Mouse (Mus musculus) embryonic facial prominence, embryonic 13.5 days (tissue): ENCODE measurements at regions not wholly inside any gene's neighbourhood (a gene's known extent, or its start where the extent isn't known, plus 50 kb on each side); places are given as distances from the start of the nearest gene placed in this dataset.

ENCODE experiments used
- ATAC-seq: fragments of 200-750 bp; cut with Nextera tagmentation; 2 replicates; pipeline ENCODE4 v1.8.0; 2017; ENCODE audit warnings: low read depth; ENCODE audit not compliant: insufficient number of reproducible peaks, insufficient read depth, low FRiP score, low TSS enrichment
- H3K27ac ChIP-seq: fragments of 300-500 bp; sonication (generic); 2 replicates; pipeline ENCODE4 v1.5.1; 2015; ENCODE audit warnings: moderate library complexity, mild to moderate bottlenecking, inconsistent platforms
- H3K27me3 ChIP-seq: fragments of 300-500 bp; sonication (generic); 2 replicates; pipeline ENCODE4 v1.6.1; 2015; ENCODE audit warnings: mild to moderate bottlenecking, inconsistent platforms
- H3K36me3 ChIP-seq: fragments of 300-500 bp; sonication (generic); 2 replicates; pipeline ENCODE4 v1.6.1; 2015; ENCODE audit warnings: mild to moderate bottlenecking, inconsistent platforms
- H3K4me1 ChIP-seq: fragments of 300-500 bp; sonication (generic); 2 replicates; pipeline ENCODE4 v1.6.1; 2015; ENCODE audit warnings: inconsistent platforms
- H3K4me2 ChIP-seq: fragments of 300-500 bp; sonication (generic); 2 replicates; pipeline ENCODE4 v1.6.1; 2015; ENCODE audit warnings: moderate library complexity, mild to moderate bottlenecking, inconsistent platforms
- H3K4me3 ChIP-seq: fragments of 300-500 bp; sonication (generic); 2 replicates; pipeline ENCODE4 v1.5.1; 2015; ENCODE audit warnings: mild to moderate bottlenecking, inconsistent platforms
- H3K9ac ChIP-seq: fragments of 300-500 bp; sonication (generic); 2 replicates; pipeline ENCODE4 v1.6.1; 2015; ENCODE audit warnings: mild to moderate bottlenecking, inconsistent platforms
- H3K9me3 ChIP-seq: fragments of 300-500 bp; sonication (generic); 2 replicates; pipeline ENCODE4 v1.6.1; 2016; ENCODE audit warnings: inconsistent platforms
- WGBS: fragments of 180-500 bp; shearing (Covaris S2); methylation state at CpG from one replicate; pipeline ENCODE4 v1.1.7; 2015; ENCODE audit warnings: mixed read lengths; 5-methylcytosine and 5-hydroxymethylcytosine counted together

GRCm38 (mm10) chr13:114523116-114523515 lies 64.4 kb upstream of the Fst start:
- Histone ChIP-seq H3K4me3 (no peak overlapping the region), H3K4me1 (peaks cover 11% of the 10 kb centered on the region), H3K4me2 (no peak overlapping the region), H3K27ac (no peak overlapping the region), H3K9ac (no peak overlapping the region), H3K27me3 (no peaks in the 10 kb centered on the region), H3K9me3 (no peaks in the 10 kb centered on the region), H3K36me3 (no peaks in the 10 kb centered on the region)
- ATAC-seq, result no peak
- 32% methylated on average over 3 of the region's 3 CpGs for WGBS

GRCm38 (mm10) chr13:114526856-114527255 lies 68.1 kb upstream of the Fst start:
- WGBS, result 37% methylated on average over 9 of the region's 9 CpGs
- no peak overlapping the region for H3K9ac ChIP-seq
- no peak overlapping the region for H3K27ac ChIP-seq
- no peaks in the 10 kb centered on the region for H3K9me3 ChIP-seq
- peaks cover 11% of the 10 kb centered on the region for H3K4me1 ChIP-seq
- H3K4me3 ChIP-seq, result no peak overlapping the region
- H3K4me2 ChIP-seq, result 0 out of 2 replicates have a peak overlapping the region, but pooled peaks have one; percentile 11
- no peaks in the 10 kb centered on the region for H3K36me3 ChIP-seq
- 0 out of 2 replicates have a peak, but pooled peaks have one; percentile 26 for ATAC-seq
- no peaks in the 10 kb centered on the region for H3K27me3 ChIP-seq

- peaks cover 11% of the 10 kb centered on the region for H3K4me1 ChIP-seq
- no peak overlapping the region for H3K4me3 ChIP-seq
- H3K9ac ChIP-seq, result no peak overlapping the region
- no peaks in the 10 kb centered on the region for H3K36me3 ChIP-seq
- no peaks in the 10 kb centered on the region for H3K9me3 ChIP-seq
- no peak for ATAC-seq
- 76% methylated on average over 11 of the region's 11 CpGs for WGBS
- no peak overlapping the region for H3K4me2 ChIP-seq
- H3K27ac ChIP-seq, result no peak overlapping the region
- no peaks in the 10 kb centered on the region for H3K27me3 ChIP-seq
Measured at GRCm38 (mm10) chr13:114530171-114530774, 71.5 kb upstream of the Fst start.

- H3K4me3 ChIP-seq, result no peak overlapping the region
- no peak for ATAC-seq
- WGBS, result 78% methylated on average over 5 of the region's 5 CpGs
- no peak overlapping the region for H3K4me2 ChIP-seq
- peaks cover 6% of the 10 kb centered on the region for H3K4me1 ChIP-seq
- no peak overlapping the region for H3K27ac ChIP-seq
- H3K36me3 ChIP-seq, result no peaks in the 10 kb centered on the region
- no peak overlapping the region for H3K9ac ChIP-seq
- no peaks in the 10 kb centered on the region for H3K9me3 ChIP-seq
- no peaks in the 10 kb centered on the region for H3K27me3 ChIP-seq
Measured at GRCm38 (mm10) chr13:114531780-114532179, 73.0 kb upstream of the Fst start.

- Histone ChIP-seq H3K4me1 (no peaks in the 10 kb centered on the region), H3K27me3 (no peaks in the 10 kb centered on the region), H3K9ac (no peak overlapping the region), H3K4me2 (no peak overlapping the region), H3K36me3 (no peaks in the 10 kb centered on the region), H3K27ac (no peak overlapping the region), H3K4me3 (no peak overlapping the region), H3K9me3 (no peaks in the 10 kb centered on the region)
- no peak for ATAC-seq
- 80% methylated on average over 8 of the region's 8 CpGs for WGBS
Measured at GRCm38 (mm10) chr13:114532393-114533097, 73.8 kb upstream of the Fst start.

GRCm38 (mm10) chr13:114534591-114534990 lies 75.8 kb upstream of the Fst start:
- H3K9me3 ChIP-seq, result no peaks in the 10 kb centered on the region
- H3K4me3 ChIP-seq, result no peak overlapping the region
- ATAC-seq, result no peak
- no peaks in the 10 kb centered on the region for H3K4me1 ChIP-seq
- WGBS, result 63% methylated on average over 3 of the region's 3 CpGs
- H3K27me3 ChIP-seq, result no peaks in the 10 kb centered on the region
- H3K27ac ChIP-seq, result no peak overlapping the region
- H3K36me3 ChIP-seq, result no peaks in the 10 kb centered on the region
- H3K9ac ChIP-seq, result no peak overlapping the region
- H3K4me2 ChIP-seq, result no peak overlapping the region

GRCm38 (mm10) chr13:114535721-114536120 lies 77.0 kb upstream of the Fst start:
- H3K4me2 ChIP-seq, result no peak overlapping the region
- no peaks in the 10 kb centered on the region for H3K4me1 ChIP-seq
- ATAC-seq, result no peak
- H3K27me3 ChIP-seq, result no peaks in the 10 kb centered on the region
- no peak overlapping the region for H3K27ac ChIP-seq
- H3K9me3 ChIP-seq, result no peaks in the 10 kb centered on the region
- no peak overlapping the region for H3K4me3 ChIP-seq
- 82% methylated on average over 1 of the region's 1 CpGs for WGBS
- no peak overlapping the region for H3K9ac ChIP-seq
- H3K36me3 ChIP-seq, result no peaks in the 10 kb centered on the region

- no peaks in the 10 kb centered on the region for H3K4me1 ChIP-seq
- H3K4me3 ChIP-seq, result no peak overlapping the region
- H3K4me2 ChIP-seq, result no peak overlapping the region
- no peak overlapping the region for H3K27ac ChIP-seq
- peaks cover 4% of the 10 kb centered on the region; the same call in 1 of the 2 replicates for H3K9me3 ChIP-seq
- no peaks in the 10 kb centered on the region for H3K36me3 ChIP-seq
- no peaks in the 10 kb centered on the region for H3K27me3 ChIP-seq
- 74% methylated on average over 3 of the region's 3 CpGs for WGBS
- ATAC-seq, result no peak
- no peak overlapping the region for H3K9ac ChIP-seq
Measured at GRCm38 (mm10) chr13:114571731-114572130, 113.0 kb upstream of the Fst start.

GRCm38 (mm10) chr13:114584566-114584965 lies 125.8 kb upstream of the Fst start:
- no peak for ATAC-seq

GRCm38 (mm10) chr13:114587621-114588020 lies 128.9 kb upstream of the Fst start:
- 74% methylated on average over 2 of the region's 2 CpGs for WGBS
- no peaks in the 10 kb centered on the region for H3K9me3 ChIP-seq
- H3K4me3 ChIP-seq, result no peak overlapping the region
- no peak overlapping the region for H3K9ac ChIP-seq
- H3K36me3 ChIP-seq, result no peaks in the 10 kb centered on the region
- H3K4me2 ChIP-seq, result no peak overlapping the region
- no peaks in the 10 kb centered on the region for H3K4me1 ChIP-seq
- ATAC-seq, result no peak
- H3K27ac ChIP-seq, result no peak overlapping the region
- no peaks in the 10 kb centered on the region for H3K27me3 ChIP-seq

More at GRCm38 (mm10) chr13:114584566-114584965, 125.8 kb upstream of the Fst start:
- 25% methylated on average over 7 of the region's 7 CpGs for WGBS
- no peaks in the 10 kb centered on the region for H3K4me1 ChIP-seq
- H3K4me2 ChIP-seq, result peak overlapping the region; percentile 30; the same call in 1 of the 2 replicates
- H3K36me3 ChIP-seq, result no peaks in the 10 kb centered on the region
- H3K9ac ChIP-seq, result no peak overlapping the region
- no peaks in the 10 kb centered on the region for H3K27me3 ChIP-seq
- no peaks in the 10 kb centered on the region for H3K9me3 ChIP-seq
- H3K27ac ChIP-seq, result no peak overlapping the region
- no peak overlapping the region for H3K4me3 ChIP-seq

- Histone ChIP-seq H3K27ac (no peak overlapping the region), H3K4me1 (no peaks in the 10 kb centered on the region), H3K9me3 (no peaks in the 10 kb centered on the region), H3K4me3 (no peak overlapping the region), H3K36me3 (no peaks in the 10 kb centered on the region), H3K4me2 (no peak overlapping the region), H3K9ac (no peak overlapping the region), H3K27me3 (no peaks in the 10 kb centered on the region)
- 65% methylated on average over 13 of the region's 13 CpGs for WGBS
- ATAC-seq, result no peak
Measured at GRCm38 (mm10) chr13:114603341-114603740, 144.6 kb upstream of the Fst start.

- ATAC-seq, result no peak
- no peaks in the 10 kb centered on the region for H3K27me3 ChIP-seq
- no peak overlapping the region for H3K4me3 ChIP-seq
- WGBS, result 80% methylated on average over 11 of the region's 11 CpGs
- no peaks in the 10 kb centered on the region for H3K9me3 ChIP-seq
- no peaks in the 10 kb centered on the region for H3K4me1 ChIP-seq
- H3K9ac ChIP-seq, result no peak overlapping the region
- no peaks in the 10 kb centered on the region for H3K36me3 ChIP-seq
- no peak overlapping the region for H3K4me2 ChIP-seq
- no peak overlapping the region for H3K27ac ChIP-seq
Measured at GRCm38 (mm10) chr13:114604037-114604694, 145.4 kb upstream of the Fst start.
